Mouse (Mus musculus) cortical plate, adult 2 months (tissue): ENCODE measurements around the gene Gimap7.

ENCODE experiments used
- CTCF ChIP-seq: fragments of 200-500 bp; IDR thresholded peaks from 2 replicates; pipeline ENCODE4 v1.5.1; 2011; ENCODE audit warnings: mild to moderate bottlenecking, control low read depth, low read length; ENCODE audit not compliant: insufficient read depth; ENCODE audit errors: extremely low read depth
- POLR2A ChIP-seq: fragments of 200-500 bp; IDR thresholded peaks from 2 replicates; pipeline ENCODE4 v1.6.1; 2011; ENCODE audit warnings: mild to moderate bottlenecking, low read length, control low read depth; ENCODE audit not compliant: insufficient read depth; ENCODE audit errors: extremely low read depth

- no peak for TF ChIP-seq POLR2A
- TF ChIP-seq CTCF = no peak
Observed at GRCm38 (mm10) chr6:48698888-48699287, 19.5 kb upstream of the Gimap7 start.
